Mouse (Mus musculus) olfactory bulb, adult 2 months (tissue): ENCODE results near the gene Cic.

Experiments used
- CTCF ChIP-seq: fragments of 200-500 bp; IDR thresholded peaks from 2 replicates; pipeline ENCODE4 v1.5.1; 2012; ENCODE audit warnings: low read depth, mild to moderate bottlenecking, low read length, moderate library complexity; ENCODE audit not compliant: insufficient read depth
- POLR2A ChIP-seq: fragments of 200-500 bp; IDR thresholded peaks from 2 replicates; pipeline ENCODE4 v1.6.1; 2012; ENCODE audit warnings: mild to moderate bottlenecking, low read depth, low read length, moderate library complexity; ENCODE audit not compliant: insufficient read depth

DNA sequence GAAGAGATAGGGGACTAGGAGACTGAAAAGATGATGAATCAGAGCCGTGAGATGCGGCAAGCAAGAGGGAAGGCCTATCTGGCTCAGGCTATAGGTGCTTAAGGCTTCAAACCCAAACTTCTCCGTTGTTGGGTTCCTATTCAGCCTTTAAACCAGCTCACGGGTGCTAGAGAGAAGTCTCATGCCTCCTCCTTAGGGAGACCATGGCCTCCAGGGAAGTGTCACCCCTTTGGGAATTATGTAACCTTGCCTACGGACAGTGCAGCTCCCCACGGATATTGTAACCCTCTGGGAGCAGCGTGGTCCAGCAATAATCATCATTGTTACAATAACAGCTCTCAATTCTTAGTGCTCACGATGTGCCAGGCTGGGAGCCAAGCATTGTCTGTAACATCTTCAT is 15.7 kb upstream of the Cic start:
- no peak for TF ChIP-seq CTCF
- TF ChIP-seq POLR2A = no peak
